Mouse (Mus musculus) small intestine, adult 2 months (tissue): ENCODE measurements around the gene Atxn10. TPM values are rescaled to one million over a fixed set of nuclear protein-coding genes. Genes with fewer than 3 reads are reported as not detected.

Experiments
- H3K27ac ChIP-seq: fragments of 200-500 bp; 2 replicates; pipeline ENCODE4 v1.5.1; 2012; ENCODE audit warnings: low read depth, low read length, control low read depth, inconsistent platforms; ENCODE audit not compliant: insufficient read depth
- H3K27me3 ChIP-seq: fragments of 200-500 bp; 2 replicates; pipeline ENCODE4 v1.6.1; 2012; ENCODE audit warnings: mild to moderate bottlenecking, moderate library complexity, low read length, inconsistent platforms; ENCODE audit not compliant: control insufficient read depth, insufficient read depth
- H3K36me3 ChIP-seq: fragments of 200-500 bp; 2 replicates; pipeline ENCODE4 v1.6.1; 2012; ENCODE audit warnings: mild to moderate bottlenecking, low read length, control low read depth, inconsistent platforms; ENCODE audit not compliant: control insufficient read depth, insufficient read depth
- H3K4me1 ChIP-seq: fragments of 200-500 bp; 2 replicates; pipeline ENCODE4 v1.6.1; 2012; ENCODE audit warnings: low read length, inconsistent platforms, mixed read lengths; ENCODE audit not compliant: control insufficient read depth, insufficient read depth, insufficient read length
- H3K4me3 ChIP-seq: fragments of 200-500 bp; 2 replicates; pipeline ENCODE4 v1.5.1; 2012; ENCODE audit warnings: low read depth, mild to moderate bottlenecking, control low read depth, inconsistent platforms, low read length, moderate library complexity
- CTCF ChIP-seq: fragments of 200-500 bp; IDR thresholded peaks from 2 replicates; pipeline ENCODE4 v1.5.1; 2012; ENCODE audit warnings: low read depth, mild to moderate bottlenecking, control low read depth, inconsistent platforms, low read length, moderate library complexity, mixed read lengths; ENCODE audit not compliant: insufficient replicate concordance, insufficient read length; ENCODE audit errors: extremely low read depth
- POLR2A ChIP-seq: fragments of 200-500 bp; IDR thresholded peaks from 2 replicates; pipeline ENCODE4 v1.6.1; 2012; ENCODE audit warnings: low read depth, mild to moderate bottlenecking, control low read depth, inconsistent platforms, low read length, moderate library complexity
- WGBS: fragments of 180-500 bp; shearing (Covaris S2); methylation state at CpG from one replicate; pipeline ENCODE4 v1.1.7; 2018; 5-methylcytosine and 5-hydroxymethylcytosine counted together
- polyA plus RNA-seq: library from polyadenylated mRNA; depleted of rRNA; stranded (reverse); fragments of >200 nt; gene quantifications from 2 replicates; pipeline ENCODE4 v1.2.3, GENCODE M21; 2012

The Atxn10 gene
- polyA plus RNA-seq, 1 experiment, result 14.5 TPM

- H3K27me3 ChIP-seq, result no peaks in the 10 kb centered on the region
- no peak overlapping the region for H3K4me3 ChIP-seq
- H3K36me3 ChIP-seq, result no peaks in the 10 kb centered on the region
- 64% methylated on average over 10 of the region's 10 CpGs for WGBS
- no peak overlapping the region for H3K27ac ChIP-seq
- no peak for TF ChIP-seq CTCF
- no peak for TF ChIP-seq POLR2A
- no peaks in the 10 kb centered on the region for H3K4me1 ChIP-seq
These were observed 128.9 kb downstream of the Atxn10 start for GRCm38 (mm10) chr15:85464823-85465565.

- TF ChIP-seq POLR2A (no peak), CTCF (no peak)
- Histone ChIP-seq H3K4me3 (no peak overlapping the region), H3K4me1 (no peaks in the 10 kb centered on the region), H3K27me3 (no peaks in the 10 kb centered on the region), H3K36me3 (no peaks in the 10 kb centered on the region), H3K27ac (no peak overlapping the region)
- 95% methylated on average over 5 of the region's 5 CpGs for WGBS
These were observed 130.5 kb downstream of the Atxn10 start for GRCm38 (mm10) chr15:85466456-85467067.

DNA sequence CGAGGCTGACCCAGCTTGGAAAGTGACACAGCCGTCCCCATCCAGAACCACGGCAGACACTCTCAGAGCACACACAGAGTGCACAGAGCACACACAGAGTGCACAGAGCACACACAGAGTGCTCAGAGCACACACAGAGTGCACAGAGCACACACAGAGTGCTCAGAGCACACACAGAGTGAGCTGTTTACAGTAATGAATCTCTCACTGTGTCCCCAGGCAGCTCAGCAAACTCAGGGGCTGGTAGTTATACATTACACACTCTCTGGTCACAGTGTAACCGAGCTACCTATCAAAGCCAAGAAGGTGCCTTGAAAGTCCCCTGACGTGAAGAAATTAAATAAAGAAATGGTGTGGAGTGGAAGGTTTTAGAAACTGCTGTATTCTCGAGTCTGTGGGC lies 133.4 kb downstream of the Atxn10 start:
- H3K27me3 ChIP-seq, result no peaks in the 10 kb centered on the region
- H3K4me3 ChIP-seq, result no peak overlapping the region
- H3K4me1 ChIP-seq, result no peaks in the 10 kb centered on the region
- no peaks in the 10 kb centered on the region for H3K36me3 ChIP-seq
- TF ChIP-seq POLR2A, result no peak
- no peak for TF ChIP-seq CTCF
- H3K27ac ChIP-seq, result no peak overlapping the region
- WGBS, result 67% methylated on average over 6 of the region's 6 CpGs

DNA sequence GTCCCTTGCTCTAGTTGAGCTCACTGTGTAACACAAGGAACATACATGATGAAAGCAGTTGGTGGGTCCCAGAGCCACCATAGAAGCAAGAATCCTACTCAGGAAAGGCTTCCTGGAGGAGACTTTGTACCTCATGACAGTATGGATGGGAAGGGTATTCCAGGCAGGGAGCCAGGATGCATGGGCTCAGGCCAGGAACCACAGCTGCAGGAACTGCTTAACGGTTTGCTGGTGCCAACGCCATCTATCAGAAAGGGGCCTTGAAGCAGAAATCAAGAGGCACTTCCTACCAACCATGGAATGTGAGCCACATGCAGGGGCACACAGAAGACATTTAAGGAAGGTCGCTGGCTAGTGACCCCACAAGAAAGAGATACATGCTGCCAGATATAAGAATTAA lies 138.7 kb downstream of the Atxn10 start:
- no peak overlapping the region for H3K27ac ChIP-seq
- H3K4me1 ChIP-seq, result no peaks in the 10 kb centered on the region
- TF ChIP-seq POLR2A, result no peak
- TF ChIP-seq CTCF, result no peak
- H3K27me3 ChIP-seq, result no peaks in the 10 kb centered on the region
- H3K4me3 ChIP-seq, result no peak overlapping the region
- WGBS, result 30% methylated on average over 3 of the region's 3 CpGs
- H3K36me3 ChIP-seq, result no peaks in the 10 kb centered on the region

DNA sequence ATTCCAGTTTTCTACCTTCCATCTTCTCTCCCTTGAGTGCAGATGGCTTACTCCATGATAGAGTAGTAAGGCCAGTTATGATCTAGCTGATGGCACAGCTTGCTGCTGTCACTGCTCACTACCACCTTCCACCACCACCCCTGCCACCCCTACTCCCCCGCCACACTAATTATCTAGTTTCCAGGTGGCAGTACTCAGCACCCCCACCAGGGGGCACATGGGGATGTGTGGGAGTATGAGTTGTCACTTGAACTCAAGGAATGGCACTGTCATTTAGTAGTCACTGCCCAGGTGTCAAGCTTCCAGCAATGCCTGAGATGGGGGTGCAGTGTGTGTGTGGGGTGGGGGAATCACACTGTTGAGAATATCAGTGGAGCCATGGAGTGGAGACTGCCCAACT lies 141.5 kb downstream of the Atxn10 start:
- Histone ChIP-seq H3K36me3 (no peaks in the 10 kb centered on the region), H3K27me3 (no peaks in the 10 kb centered on the region), H3K4me1 (no peaks in the 10 kb centered on the region), H3K4me3 (no peak overlapping the region), H3K27ac (no peak overlapping the region)
- 10% methylated on average over 1 of the region's 1 CpGs for WGBS
- TF ChIP-seq CTCF (peak; percentile 73; the same call in 1 of the 2 replicates), POLR2A (no peak)

DNA sequence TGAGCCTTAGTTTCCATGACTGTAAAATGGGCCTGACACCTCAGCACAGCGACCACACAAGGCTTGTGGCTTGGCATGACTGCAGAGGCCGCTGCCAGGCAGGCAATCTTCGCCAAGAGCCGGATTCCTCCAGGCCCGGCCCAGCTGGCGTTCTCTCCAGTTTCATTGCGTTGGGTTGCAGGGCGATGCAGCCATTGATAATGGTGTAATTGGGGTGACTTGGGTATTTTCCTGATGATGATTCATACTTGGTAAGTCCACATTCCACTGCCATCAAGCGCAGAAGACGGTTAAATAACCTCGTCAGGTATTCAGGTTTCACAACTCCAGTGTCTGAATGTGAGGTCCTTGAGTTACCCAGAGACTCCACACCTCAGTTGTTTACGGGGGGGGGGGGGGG lies 143.3 kb downstream of the Atxn10 start:
- H3K27me3 ChIP-seq, result no peaks in the 10 kb centered on the region
- no peaks in the 10 kb centered on the region for H3K36me3 ChIP-seq
- H3K27ac ChIP-seq, result no peak overlapping the region
- WGBS, result 62% methylated on average over 12 of the region's 12 CpGs
- H3K4me3 ChIP-seq, result no peak overlapping the region
- TF ChIP-seq CTCF, result no peak
- TF ChIP-seq POLR2A, result no peak
- no peaks in the 10 kb centered on the region for H3K4me1 ChIP-seq

DNA sequence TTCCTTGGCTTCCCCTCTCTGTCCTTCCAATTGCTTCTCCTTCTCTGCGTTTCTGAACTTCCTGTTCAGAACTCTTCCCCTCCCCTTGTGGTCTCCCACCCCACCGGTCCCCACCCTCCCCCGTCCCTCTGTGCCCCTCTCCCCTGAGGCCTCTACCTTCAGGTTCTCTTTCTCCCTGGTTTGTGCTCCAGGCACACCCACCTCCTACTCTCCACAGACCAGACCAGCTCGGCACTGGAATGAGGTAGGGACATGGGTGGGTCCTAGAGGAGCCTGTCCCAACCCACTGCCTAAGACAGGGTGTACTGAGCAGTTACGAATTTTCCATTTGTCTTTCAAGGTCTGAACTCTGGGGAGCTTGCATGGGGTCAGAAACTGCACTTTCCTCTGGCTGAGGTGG lies 143.9 kb downstream of the Atxn10 start:
- WGBS, result 44% methylated on average over 5 of the region's 5 CpGs
- no peak for TF ChIP-seq CTCF
- TF ChIP-seq POLR2A, result no peak
- no peaks in the 10 kb centered on the region for H3K4me1 ChIP-seq
- H3K4me3 ChIP-seq, result no peak overlapping the region
- H3K27ac ChIP-seq, result no peak overlapping the region
- H3K27me3 ChIP-seq, result no peaks in the 10 kb centered on the region
- no peaks in the 10 kb centered on the region for H3K36me3 ChIP-seq

- H3K27me3 ChIP-seq, result no peaks in the 10 kb centered on the region
- H3K4me1 ChIP-seq, result no peaks in the 10 kb centered on the region
- no peak for TF ChIP-seq POLR2A
- TF ChIP-seq CTCF, result no peak
- H3K4me3 ChIP-seq, result no peak overlapping the region
- no peak overlapping the region for H3K27ac ChIP-seq
- 33% methylated on average over 3 of the region's 3 CpGs for WGBS
- no peaks in the 10 kb centered on the region for H3K36me3 ChIP-seq
These were observed 144.6 kb downstream of the Atxn10 start for GRCm38 (mm10) chr15:85480630-85481029.
